Mouse (Mus musculus) intestine, embryonic 15.5 days (tissue): ENCODE results near the gene Leng9. TPM values are rescaled to one million over a fixed set of nuclear protein-coding genes. Genes with fewer than 3 reads are reported as not detected.

Experiments used
- ATAC-seq: fragments of 200-750 bp; cut with Nextera tagmentation; 2 replicates; pipeline ENCODE4 v1.8.0; 2017; ENCODE audit warnings: moderate TSS enrichment, moderate library complexity
- H3K27ac ChIP-seq: fragments of 300-500 bp; sonication (generic); 2 replicates; pipeline ENCODE4 v1.5.1; 2015; ENCODE audit warnings: mild to moderate bottlenecking, inconsistent platforms
- H3K27me3 ChIP-seq: fragments of 300-500 bp; sonication (generic); replicated peaks from 2 replicates; pipeline ENCODE4 v1.6.1; 2015; ENCODE audit warnings: inconsistent platforms
- H3K36me3 ChIP-seq: fragments of 300-500 bp; sonication (generic); 2 replicates; pipeline ENCODE4 v1.6.1; 2015; ENCODE audit warnings: inconsistent platforms
- H3K4me1 ChIP-seq: fragments of 300-500 bp; sonication (generic); replicated peaks from 2 replicates; pipeline ENCODE4 v1.6.1; 2015; ENCODE audit warnings: inconsistent platforms
- H3K4me2 ChIP-seq: fragments of 300-500 bp; sonication (generic); replicated peaks from 2 replicates; pipeline ENCODE4 v1.6.1; 2015; ENCODE audit warnings: mild to moderate bottlenecking, inconsistent platforms
- H3K4me3 ChIP-seq: fragments of 300-500 bp; sonication (generic); replicated peaks from 2 replicates; pipeline ENCODE4 v1.5.1; 2015; ENCODE audit warnings: inconsistent platforms
- H3K9ac ChIP-seq: fragments of 300-500 bp; sonication (generic); 2 replicates; pipeline ENCODE4 v1.6.1; 2015; ENCODE audit warnings: inconsistent platforms
- H3K9me3 ChIP-seq: fragments of 300-500 bp; sonication (generic); 2 replicates; pipeline ENCODE4 v1.6.1; 2016; ENCODE audit warnings: inconsistent platforms
- WGBS: fragments of 180-500 bp; shearing (Covaris S2); methylation state at CpG from one replicate; pipeline ENCODE4 v1.1.7; 2015; 5-methylcytosine and 5-hydroxymethylcytosine counted together
- polyA plus RNA-seq: library from polyadenylated mRNA; unstranded; fragments of >200 nt; fragmentation: Nextera tagmentation; extraction: Ambion mirVana; gene quantifications from 2 replicates; pipeline ENCODE4 v1.2.1, GENCODE M21; 2015

The Leng9 gene
- polyA plus RNA-seq, 1 experiment from 2014 or later = 4.5 TPM

- H3K27ac ChIP-seq = peak overlapping the region; percentile 98
- H3K9ac ChIP-seq = peak overlapping the region; percentile 76
- peak overlapping the region; percentile 65 for H3K4me3 ChIP-seq
- peaks cover 31% of the 10 kb centered on the region for H3K36me3 ChIP-seq
- peak overlapping the region; percentile 86 for H3K4me2 ChIP-seq
- WGBS = under 1% methylated on average over 64 of the region's 64 CpGs
- H3K4me1 ChIP-seq = peaks cover 36% of the 10 kb centered on the region
- peak; percentile 69 for ATAC-seq
- no peaks in the 10 kb centered on the region for H3K9me3 ChIP-seq
- H3K27me3 ChIP-seq = no peaks in the 10 kb centered on the region
These were observed 742 bp downstream of the Leng9 start for GRCm38 (mm10) chr7:4149209-4150054.

- Histone ChIP-seq H3K9ac (peak overlapping the region; percentile 76), H3K4me1 (peaks cover 36% of the 10 kb centered on the region), H3K4me2 (peak overlapping the region; percentile 86), H3K36me3 (peaks cover 40% of the 10 kb centered on the region), H3K9me3 (no peaks in the 10 kb centered on the region), H3K4me3 (peak overlapping the region; percentile 65), H3K27ac (peak overlapping the region; percentile 98), H3K27me3 (no peaks in the 10 kb centered on the region)
- ATAC-seq = peak; percentile 1
- WGBS = 29% methylated on average over 18 of the region's 18 CpGs
These were observed 1.6 kb downstream of the Leng9 start for GRCm38 (mm10) chr7:4148341-4149208.

GRCm38 (mm10) chr7:4147836-4148235, 2.3 kb downstream of the Leng9 start:
- Histone ChIP-seq H3K4me3 (no peak overlapping the region), H3K4me1 (peaks cover 36% of the 10 kb centered on the region), H3K27ac (peak overlapping the region; percentile 98; the same call in 1 of the 2 replicates), H3K9ac (no peak overlapping the region), H3K4me2 (peak overlapping the region; percentile 86; the same call in 1 of the 2 replicates), H3K9me3 (no peaks in the 10 kb centered on the region), H3K27me3 (no peaks in the 10 kb centered on the region), H3K36me3 (peaks cover 47% of the 10 kb centered on the region)
- 74% methylated on average over 4 of the region's 4 CpGs for WGBS
- no peak for ATAC-seq

- 73% methylated on average over 20 of the region's 20 CpGs for WGBS
- 0 out of 2 replicates have a peak, but pooled peaks have one; percentile 2 for ATAC-seq
- peaks cover 52% of the 10 kb centered on the region for H3K36me3 ChIP-seq
These were observed 2.8 kb downstream of the Leng9 start for GRCm38 (mm10) chr7:4147371-4147770.

GRCm38 (mm10) chr7:4146241-4147180, 3.7 kb downstream of the Leng9 start:
- 89% methylated on average over 23 of the region's 23 CpGs for WGBS
- Histone ChIP-seq H3K9me3 (no peaks in the 10 kb centered on the region), H3K27me3 (no peaks in the 10 kb centered on the region), H3K9ac (no peak overlapping the region), H3K27ac (0 out of 2 replicates have a peak overlapping the region, but pooled peaks have one; percentile 40), H3K4me2 (no peak overlapping the region; the same call in 1 of the 2 replicates), H3K36me3 (peaks cover 58% of the 10 kb centered on the region), H3K4me1 (peaks cover 34% of the 10 kb centered on the region), H3K4me3 (no peak overlapping the region)
- ATAC-seq = no peak

More at GRCm38 (mm10) chr7:4147371-4147770, 2.8 kb downstream of the Leng9 start:
- Histone ChIP-seq H3K4me3 (no peak overlapping the region), H3K27me3 (no peaks in the 10 kb centered on the region), H3K27ac (no peak overlapping the region), H3K9ac (no peak overlapping the region), H3K4me1 (peaks cover 36% of the 10 kb centered on the region), H3K4me2 (no peak overlapping the region), H3K9me3 (no peaks in the 10 kb centered on the region)

- 74% methylated on average over 6 of the region's 6 CpGs for WGBS
- H3K27ac ChIP-seq = no peak overlapping the region
- H3K36me3 ChIP-seq = peaks cover 62% of the 10 kb centered on the region
These were observed 4.5 kb downstream of the Leng9 start for GRCm38 (mm10) chr7:4145552-4146190.

GRCm38 (mm10) chr7:4144766-4145551, 5.2 kb downstream of the Leng9 start:
- peaks cover 20% of the 10 kb centered on the region for H3K4me1 ChIP-seq
- WGBS = 95% methylated on average over 20 of the region's 20 CpGs
- no peak overlapping the region for H3K4me3 ChIP-seq
- H3K9me3 ChIP-seq = no peaks in the 10 kb centered on the region
- H3K36me3 ChIP-seq = peaks cover 69% of the 10 kb centered on the region
- no peaks in the 10 kb centered on the region for H3K27me3 ChIP-seq
- ATAC-seq = no peak
- H3K9ac ChIP-seq = no peak overlapping the region
- no peak overlapping the region for H3K27ac ChIP-seq
- H3K4me2 ChIP-seq = no peak overlapping the region

More at GRCm38 (mm10) chr7:4145552-4146190, 4.5 kb downstream of the Leng9 start:
- H3K27me3 ChIP-seq = no peaks in the 10 kb centered on the region
- peaks cover 26% of the 10 kb centered on the region for H3K4me1 ChIP-seq
- H3K4me2 ChIP-seq = no peak overlapping the region
- no peak overlapping the region for H3K4me3 ChIP-seq
- H3K9me3 ChIP-seq = no peaks in the 10 kb centered on the region
- H3K9ac ChIP-seq = no peak overlapping the region
- no peak for ATAC-seq

GRCm38 (mm10) chr7:4144046-4144445, 6.1 kb downstream of the Leng9 start:
- Histone ChIP-seq H3K9ac (no peak overlapping the region), H3K9me3 (no peaks in the 10 kb centered on the region), H3K27me3 (no peaks in the 10 kb centered on the region), H3K4me2 (no peak overlapping the region), H3K36me3 (peaks cover 78% of the 10 kb centered on the region), H3K4me3 (no peak overlapping the region), H3K27ac (no peak overlapping the region), H3K4me1 (peaks cover 19% of the 10 kb centered on the region)
- 96% methylated on average over 13 of the region's 13 CpGs for WGBS
- no peak for ATAC-seq

- ATAC-seq = no peak
- 94% methylated on average over 19 of the region's 19 CpGs for WGBS
- H3K27me3 ChIP-seq = no peaks in the 10 kb centered on the region
These were observed 6.7 kb downstream of the Leng9 start for GRCm38 (mm10) chr7:4143506-4143905.

GRCm38 (mm10) chr7:4142796-4143445, 7.3 kb downstream of the Leng9 start:
- H3K4me3 ChIP-seq = no peak overlapping the region
- H3K27ac ChIP-seq = no peak overlapping the region
- no peak for ATAC-seq

More at GRCm38 (mm10) chr7:4143506-4143905, 6.7 kb downstream of the Leng9 start:
- peaks cover 78% of the 10 kb centered on the region for H3K36me3 ChIP-seq
- H3K27ac ChIP-seq = no peak overlapping the region
- H3K9ac ChIP-seq = no peak overlapping the region
- H3K4me1 ChIP-seq = peaks cover 17% of the 10 kb centered on the region
- H3K4me3 ChIP-seq = no peak overlapping the region
- no peaks in the 10 kb centered on the region for H3K9me3 ChIP-seq
- no peak overlapping the region for H3K4me2 ChIP-seq

More at GRCm38 (mm10) chr7:4142796-4143445, 7.3 kb downstream of the Leng9 start:
- H3K4me1 ChIP-seq = peaks cover 16% of the 10 kb centered on the region
- 92% methylated on average over 10 of the region's 10 CpGs for WGBS
- no peak overlapping the region for H3K4me2 ChIP-seq
- H3K36me3 ChIP-seq = peaks cover 78% of the 10 kb centered on the region
- H3K27me3 ChIP-seq = no peaks in the 10 kb centered on the region
- no peaks in the 10 kb centered on the region for H3K9me3 ChIP-seq
- no peak overlapping the region for H3K9ac ChIP-seq
